Mouse (Mus musculus): ENCODE data around the gene Zfp526. TPM values are rescaled to one million over a fixed set of nuclear protein-coding genes. Genes with fewer than 3 reads are reported as not detected.
"Not testable (repeated sequence)": the region's sequence is repeated elsewhere in the genome, so short reads cannot be mapped to it uniquely, and the experiment has no call there.

Gene Zfp526
- total RNA-seq, 2 experiments from 2014 or later, result 4.9 to 10.0 TPM

DNA sequence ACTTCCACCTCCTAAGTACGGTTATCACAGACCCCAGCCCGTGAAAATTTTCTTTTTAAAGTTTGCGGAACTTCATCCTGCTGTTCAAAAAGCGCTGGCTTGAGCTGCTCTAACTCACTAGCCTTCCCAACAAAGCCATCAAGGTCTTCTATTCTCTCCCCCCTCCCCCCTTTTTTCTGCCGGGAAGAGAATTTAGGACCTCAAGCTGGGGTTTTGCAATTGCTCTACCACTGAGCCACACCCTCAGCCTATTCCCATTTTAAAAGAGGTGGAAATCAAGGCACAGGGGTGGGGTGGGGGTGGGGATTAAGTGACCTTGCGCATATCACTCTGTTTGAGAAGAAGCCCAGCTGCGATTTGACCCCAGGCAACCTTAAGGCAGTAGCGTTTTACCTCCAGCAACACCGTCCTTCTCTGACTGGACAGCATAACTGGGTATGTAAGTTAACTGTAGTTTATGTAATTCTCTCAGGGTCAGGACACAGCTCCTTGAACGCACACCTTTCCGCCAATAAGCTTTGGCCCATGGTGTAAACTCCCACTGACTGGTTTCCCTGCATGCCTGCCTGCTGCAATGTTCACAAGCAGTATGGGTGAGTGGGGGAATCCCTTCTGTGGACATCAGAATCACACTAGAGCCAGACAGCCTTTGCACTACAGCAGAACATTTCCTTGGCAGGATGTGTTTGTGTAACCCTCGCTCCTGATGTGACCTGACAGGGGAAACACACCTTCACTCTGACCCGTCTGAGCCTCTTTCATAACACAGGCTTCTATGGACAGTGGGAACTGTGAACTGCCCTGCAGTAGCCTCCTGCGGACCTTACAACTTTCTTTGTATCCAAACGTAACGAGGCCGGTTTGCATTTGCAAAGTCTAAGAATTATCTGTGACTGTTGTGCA lies 43.0 kb downstream of the Zfp526 start:
- ATAC-seq (replicated peaks; ENCODE audit: poor library complexity, severe bottlenecking), result no peak

DNA sequence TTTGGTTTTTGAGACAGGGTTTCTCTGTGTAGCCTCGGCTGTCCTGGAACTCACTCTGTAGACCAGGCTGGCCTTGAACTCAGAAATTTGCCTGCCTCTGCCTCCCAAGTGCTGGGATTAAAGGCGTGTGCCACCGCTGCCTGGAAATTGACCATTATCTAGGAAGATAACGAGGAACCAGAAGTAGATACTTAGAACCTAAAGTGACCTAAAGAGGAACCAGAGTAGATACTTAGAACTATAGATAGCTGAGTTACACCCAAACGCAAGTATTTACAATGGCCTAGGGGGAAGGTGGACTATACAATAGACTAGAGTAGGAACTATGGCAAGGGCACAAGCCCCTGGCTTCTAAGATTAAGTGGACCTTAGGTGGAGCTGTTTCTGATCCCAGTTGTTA lies 44.5 kb downstream of the Zfp526 start:
- ATAC-seq (replicated peaks; ENCODE audit: poor library complexity, severe bottlenecking), result not testable (repeated sequence)

DNA sequence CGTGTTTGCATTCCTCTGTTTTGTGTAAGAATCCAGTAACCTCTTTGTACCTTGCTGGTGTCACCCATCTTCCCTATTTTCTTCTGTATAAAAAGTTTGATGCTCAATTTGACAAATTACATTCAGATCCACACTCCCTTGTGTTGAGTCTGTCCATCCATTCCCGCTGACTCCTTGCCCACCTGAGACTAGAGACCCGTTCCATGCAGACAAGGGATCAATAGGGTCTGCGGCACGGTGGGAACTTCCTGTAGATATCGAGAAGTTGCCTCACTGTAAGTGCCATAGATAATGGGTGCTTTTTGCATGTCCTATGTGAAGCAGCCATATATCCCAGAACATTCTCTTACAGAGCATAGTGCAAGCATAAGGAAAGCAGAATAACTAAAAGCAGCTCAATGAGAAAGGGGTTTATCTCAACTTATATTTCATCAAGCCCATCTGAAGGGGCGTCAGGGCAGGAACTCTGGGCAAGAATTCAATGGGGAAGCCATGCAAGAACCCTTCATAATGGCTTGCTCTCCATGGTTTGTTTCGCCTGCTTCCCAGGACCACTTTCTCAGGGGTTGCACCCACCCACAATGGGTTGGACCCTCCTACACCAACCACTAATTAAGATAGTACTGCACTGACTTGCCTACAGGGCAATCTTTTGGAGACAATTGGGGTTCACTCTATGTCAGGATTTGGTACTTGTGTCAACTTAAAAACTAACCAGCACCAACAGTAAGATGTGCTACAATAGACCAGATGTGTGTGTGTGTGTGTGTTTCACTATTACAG lies 45.1 kb downstream of the Zfp526 start:
- ATAC-seq (replicated peaks; ENCODE audit: poor library complexity, severe bottlenecking), result no peak

DNA sequence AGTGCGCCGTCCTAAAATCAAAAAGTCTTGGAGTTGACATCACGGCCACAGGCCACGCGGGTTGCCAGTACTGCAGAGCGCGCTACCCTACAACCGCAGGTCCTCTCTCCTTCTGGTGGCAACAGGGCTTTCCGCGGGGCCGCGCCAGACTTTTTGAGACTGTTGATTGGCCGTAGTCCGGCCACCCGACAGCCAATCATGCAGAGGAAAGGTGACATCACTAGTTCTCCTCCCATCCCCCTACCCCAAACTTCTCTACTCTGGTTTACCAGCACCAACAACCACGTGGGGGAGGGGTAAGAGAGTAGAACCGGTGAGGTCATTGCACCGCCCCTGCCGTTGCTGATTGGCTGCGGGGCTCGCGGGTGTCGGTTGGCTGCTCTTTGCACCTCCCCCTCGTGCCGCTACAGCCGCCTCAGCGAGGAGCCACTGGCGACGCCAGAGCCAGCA lies 46.1 kb downstream of the Zfp526 start, which contains the start of gene Cic:
Gene Cic, plus strand, starts transcription at position 404 of the 450 bp plus-strand sequence.
- peak; percentile 69 for ATAC-seq (replicated peaks; ENCODE audit: poor library complexity, severe bottlenecking)

DNA sequence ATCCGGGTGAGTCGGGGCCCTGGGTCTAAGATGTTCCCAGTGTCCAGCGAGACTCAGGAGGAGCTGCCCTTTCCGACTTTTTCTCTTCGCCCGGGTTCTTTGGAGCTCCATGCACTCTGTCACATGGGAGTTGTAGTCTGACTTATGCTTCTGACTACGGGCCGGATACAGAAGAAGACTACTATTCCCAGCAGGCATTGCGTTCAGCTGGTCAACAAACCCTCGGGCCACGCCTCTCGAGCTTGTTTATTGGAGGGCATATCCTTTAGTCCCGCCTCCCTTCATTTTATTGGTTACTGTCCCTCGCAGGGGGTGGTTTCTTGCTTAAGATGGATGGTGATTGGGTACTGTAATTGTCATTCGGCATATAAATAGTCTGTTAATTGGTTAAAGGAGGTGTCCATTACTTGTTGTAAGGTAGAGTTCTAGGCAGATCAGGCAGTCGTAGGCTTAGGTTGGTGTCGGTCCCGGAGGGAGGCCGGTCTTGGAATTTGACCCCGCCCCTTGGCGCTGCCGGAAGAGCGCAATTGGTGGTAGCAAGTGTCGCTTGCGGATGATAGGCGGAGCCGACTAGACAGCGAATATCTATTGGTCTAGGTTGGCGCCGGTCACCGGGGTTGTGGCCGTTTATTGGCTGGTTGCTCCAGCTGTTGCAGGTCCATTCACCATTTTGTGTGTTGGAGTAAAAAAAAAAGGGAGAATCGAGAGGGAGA lies 46.7 kb downstream of the Zfp526 start:
- ATAC-seq (replicated peaks; ENCODE audit: poor library complexity, severe bottlenecking), result peak; percentile 65

DNA sequence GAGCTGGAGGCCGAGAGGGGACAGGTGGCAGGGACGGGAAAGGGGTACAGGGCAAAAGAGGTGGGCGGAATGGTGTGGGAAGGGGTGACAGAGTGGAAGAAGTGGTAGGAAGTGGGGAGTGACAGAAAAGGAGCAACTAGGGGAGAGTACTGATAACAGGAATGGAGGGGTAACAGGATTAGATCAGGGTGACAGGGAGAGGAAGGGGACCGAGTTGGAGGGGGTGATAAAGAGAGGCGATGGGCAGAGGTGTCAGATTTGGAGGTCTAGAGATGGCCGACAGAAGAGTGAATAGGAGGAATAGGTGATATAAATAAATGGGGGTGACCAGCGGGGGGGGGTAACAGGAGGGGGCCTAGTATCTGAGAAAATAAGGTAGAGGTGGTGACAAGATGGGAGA lies 47.4 kb downstream of the Zfp526 start:
- ATAC-seq (replicated peaks; ENCODE audit: poor library complexity, severe bottlenecking), result no peak

DNA sequence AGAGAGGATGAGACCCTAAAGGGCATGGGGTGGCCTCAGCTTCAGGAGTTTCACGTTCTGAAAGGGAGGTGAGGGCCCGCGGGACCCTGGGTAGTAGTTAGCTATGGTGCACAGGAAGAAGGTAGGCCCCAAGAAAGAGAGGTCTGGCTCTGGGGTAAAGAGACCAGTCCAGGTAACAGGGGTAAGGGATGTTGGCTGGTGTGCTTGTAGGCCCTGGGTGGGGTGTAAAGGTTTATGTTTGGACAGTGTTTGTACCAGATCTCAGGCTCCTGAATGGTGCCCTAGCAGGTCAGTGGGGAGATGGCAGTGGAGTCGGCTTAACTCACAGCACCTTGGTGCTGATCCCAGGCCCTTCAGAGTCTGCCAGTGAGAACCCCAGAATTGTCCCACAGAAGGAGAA lies 47.8 kb downstream of the Zfp526 start:
- ATAC-seq (replicated peaks; ENCODE audit: poor library complexity, severe bottlenecking), result no peak

DNA sequence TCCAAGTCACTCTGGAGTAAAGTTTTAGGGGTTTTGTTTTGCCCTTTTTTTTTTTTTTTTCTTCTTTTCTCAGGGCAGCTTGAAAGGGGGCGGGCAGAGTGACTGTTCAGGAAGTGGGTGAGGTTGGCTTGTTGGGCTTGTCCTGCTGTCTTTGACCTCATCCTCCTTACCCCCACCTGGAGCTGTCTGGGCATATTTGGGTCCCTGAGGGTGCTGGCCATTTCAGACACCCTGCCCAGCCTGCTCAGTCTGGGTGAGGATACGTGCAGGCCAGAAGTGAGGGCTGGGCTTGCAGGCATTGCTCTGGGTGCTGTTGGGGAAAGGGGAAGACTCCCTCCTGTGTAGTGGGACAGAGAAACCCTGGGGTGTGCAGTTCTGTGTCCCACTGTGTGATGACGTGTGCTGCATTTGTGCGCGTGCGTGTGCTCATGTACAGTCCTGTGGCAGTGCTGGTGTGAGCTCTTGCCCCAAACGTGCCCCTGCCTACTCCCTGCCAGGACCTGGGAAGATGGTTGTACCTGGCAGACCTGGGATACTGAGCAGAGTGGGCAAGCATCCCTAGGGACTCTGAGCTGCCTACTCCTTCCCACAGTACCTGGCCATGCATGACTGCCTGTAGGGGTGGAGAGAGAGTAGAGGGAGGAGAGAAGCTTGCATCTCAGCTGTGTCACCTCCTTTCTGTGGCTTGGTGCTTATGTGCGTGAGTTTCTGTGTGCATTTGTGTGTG lies 48.5 kb downstream of the Zfp526 start:
- peak; percentile 5 for ATAC-seq (replicated peaks; ENCODE audit: poor library complexity, severe bottlenecking)

DNA sequence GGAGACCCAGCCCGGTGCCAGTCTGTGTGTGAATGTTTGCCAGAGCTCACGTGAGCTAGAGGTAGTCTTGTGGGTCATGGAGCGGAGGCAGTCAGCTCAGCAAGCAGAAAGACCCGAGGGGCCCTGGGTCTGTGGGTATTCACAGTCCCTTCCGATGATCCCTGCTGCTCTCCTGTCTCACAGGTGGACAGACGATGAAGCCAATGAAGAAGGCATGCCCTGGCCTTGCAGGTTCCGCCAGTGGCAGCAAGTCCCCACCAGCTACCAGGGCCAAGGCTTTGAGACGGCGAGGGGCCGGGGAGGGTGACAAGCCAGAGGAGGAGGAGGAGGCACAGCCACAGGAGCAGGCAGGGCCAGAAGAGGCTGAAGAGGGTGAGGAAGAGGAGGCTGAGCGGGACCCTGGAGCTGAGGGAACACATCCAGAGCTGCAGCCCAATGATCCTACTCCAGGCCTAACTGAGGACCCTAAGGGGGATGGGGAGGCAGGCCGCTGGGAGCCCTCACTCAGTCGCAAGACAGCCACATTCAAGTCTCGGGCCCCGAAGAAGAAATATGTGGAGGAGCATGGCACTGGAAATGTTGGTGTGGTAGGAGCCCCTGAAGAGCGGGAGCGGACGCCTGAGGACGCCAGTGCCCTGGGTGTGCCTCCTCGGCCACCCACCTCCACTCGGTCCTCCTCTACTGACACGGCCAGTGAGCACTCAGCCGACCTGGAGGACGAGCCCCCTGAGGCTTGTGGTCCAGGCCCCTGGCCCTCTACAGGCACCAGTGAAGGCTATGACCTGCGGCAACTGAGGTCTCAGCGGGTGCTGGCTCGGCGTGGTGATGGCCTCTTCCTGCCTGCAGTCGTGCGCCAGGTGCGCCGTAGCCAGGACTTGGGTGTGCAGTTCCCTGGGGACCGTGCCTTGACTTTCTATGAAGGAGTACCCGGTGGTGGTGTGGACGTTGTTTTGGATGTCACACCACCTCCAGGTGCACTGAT lies 49.7 kb downstream of the Zfp526 start:
- ATAC-seq (replicated peaks; ENCODE audit: poor library complexity, severe bottlenecking), result no peak

DNA sequence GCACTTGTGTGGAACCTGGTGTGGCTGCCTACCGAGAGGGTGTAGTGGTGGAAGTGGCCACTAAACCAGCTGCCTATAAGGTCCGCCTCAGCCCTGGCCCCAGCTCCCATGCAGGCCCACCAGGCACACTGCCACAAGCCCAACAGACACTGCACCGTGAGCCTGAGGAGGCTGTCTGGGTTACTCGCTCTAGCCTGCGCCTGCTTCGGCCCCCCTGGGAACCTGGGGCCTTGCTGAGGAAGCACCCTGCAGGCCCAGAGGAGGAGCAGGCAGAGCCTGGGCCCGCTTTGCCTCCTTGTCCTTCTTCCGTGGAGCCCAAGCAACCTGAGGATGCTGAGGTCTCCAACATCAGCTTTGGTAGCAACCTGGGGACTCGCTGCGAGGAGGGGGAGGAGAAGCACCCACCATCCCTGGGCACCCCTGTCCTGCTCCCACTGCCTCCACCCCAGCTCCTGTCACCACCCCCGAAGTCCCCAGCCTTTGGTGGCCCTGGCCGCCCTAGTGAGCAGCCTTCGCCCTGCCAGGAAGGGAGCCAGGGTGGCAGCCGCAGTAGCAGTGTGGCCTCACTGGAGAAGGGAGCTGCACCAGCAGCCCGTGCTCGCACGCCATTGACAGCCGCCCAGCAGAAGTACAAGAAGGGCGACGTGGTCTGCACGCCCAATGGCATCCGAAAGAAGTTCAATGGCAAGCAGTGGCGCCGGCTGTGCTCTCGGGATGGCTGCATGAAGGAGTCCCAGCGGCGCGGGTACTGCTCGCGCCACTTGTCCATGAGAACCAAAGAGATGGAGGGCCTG lies 50.6 kb downstream of the Zfp526 start:
- ATAC-seq (replicated peaks; ENCODE audit: poor library complexity, severe bottlenecking), result no peak

DNA sequence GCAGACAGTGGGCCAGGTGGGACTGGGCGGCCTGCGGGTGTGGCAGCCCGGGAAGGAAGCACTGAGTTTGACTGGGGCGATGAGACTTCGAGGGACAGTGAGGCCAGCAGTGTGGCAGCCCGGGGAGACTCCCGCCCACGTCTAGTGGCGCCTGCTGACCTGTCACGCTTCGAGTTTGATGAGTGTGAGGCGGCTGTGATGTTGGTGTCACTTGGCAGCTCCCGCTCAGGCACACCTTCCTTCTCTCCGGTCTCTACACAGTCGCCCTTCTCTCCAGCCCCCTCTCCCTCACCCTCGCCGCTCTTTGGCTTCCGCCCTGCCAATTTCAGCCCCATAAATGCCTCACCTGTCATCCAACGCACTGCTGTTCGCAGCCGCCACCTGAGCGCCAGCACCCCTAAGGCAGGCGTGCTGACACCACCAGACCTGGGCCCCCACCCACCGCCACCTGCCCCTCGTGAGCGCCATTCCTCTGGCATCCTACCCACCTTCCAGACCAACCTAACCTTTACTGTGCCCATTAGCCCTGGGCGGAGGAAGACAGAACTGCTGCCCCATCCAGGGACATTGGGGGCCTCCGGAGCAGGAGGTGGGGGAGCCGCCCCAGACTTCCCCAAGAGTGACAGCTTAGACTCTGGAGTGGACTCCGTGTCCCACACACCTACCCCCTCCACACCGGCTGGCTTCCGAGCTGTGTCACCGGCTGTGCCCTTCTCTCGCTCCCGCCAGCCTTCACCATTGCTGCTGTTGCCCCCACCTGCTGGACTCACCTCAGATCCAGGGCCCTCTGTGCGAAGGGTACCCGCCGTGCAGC lies 51.4 kb downstream of the Zfp526 start:
- no peak for ATAC-seq (replicated peaks; ENCODE audit: poor library complexity, severe bottlenecking)

DNA sequence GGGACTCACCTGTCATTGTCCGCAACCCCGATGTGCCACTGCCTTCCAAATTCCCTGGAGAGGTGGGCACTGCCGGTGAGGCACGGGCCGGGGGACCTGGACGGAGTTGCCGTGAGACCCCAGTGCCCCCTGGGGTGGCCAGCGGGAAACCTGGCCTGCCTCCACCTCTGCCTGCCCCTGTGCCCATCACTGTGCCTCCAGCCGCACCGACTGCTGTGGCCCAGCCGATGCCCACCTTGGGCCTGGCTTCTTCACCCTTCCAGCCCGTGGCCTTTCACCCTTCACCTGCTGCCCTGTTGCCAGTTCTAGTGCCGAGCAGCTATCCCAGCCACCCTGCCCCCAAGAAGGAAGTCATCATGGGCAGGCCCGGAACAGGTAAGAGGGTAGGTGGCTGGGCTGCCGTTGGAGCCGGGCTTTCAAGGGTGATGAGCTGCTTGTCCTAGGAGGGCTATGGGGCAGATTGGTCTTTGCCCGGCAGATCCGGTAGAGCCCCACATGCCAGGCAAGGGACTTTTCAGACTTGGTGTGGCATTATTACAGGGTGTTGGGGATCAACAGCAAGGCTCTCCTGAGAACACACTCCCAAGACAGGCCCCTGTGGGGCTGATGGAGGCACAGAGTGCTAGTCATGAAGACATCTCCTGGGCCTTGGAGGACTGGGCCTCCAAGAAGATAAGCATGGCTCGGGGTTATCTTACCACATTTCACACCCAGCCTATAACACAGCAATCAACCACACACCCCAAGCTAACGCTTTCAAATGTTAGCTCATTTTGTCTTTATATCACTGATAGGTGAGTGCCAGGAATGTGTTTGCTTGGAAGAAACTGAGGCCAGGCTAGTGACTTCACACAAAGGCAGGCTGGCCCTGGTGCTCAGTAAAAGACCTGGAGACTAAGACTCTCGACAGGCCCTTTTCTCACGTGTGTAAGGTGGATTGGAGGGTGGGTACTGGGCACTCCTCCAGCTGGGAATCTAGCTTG lies 52.3 kb downstream of the Zfp526 start:
- ATAC-seq (replicated peaks; ENCODE audit: poor library complexity, severe bottlenecking), result no peak

DNA sequence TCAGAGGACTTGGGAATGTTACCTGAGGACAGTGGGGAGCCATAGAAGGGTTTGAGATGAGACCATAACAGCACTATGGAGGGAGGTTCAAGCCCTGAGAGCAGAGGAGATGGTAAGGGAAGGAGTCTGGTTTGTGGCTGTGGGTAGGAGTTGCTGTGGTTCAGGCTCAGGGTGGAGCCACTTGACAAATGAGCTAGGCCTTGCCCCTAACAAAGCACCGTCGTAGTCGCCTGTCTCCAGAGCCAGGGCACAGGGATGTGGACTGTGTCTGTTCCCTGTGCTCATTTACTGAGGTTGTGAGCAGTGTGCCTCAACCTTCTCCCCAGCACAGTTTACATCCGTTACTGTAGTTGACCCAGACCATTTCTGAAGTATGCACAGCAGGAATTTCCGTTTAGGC lies 53.3 kb downstream of the Zfp526 start:
- no peak for ATAC-seq (replicated peaks; ENCODE audit: poor library complexity, severe bottlenecking)

DNA sequence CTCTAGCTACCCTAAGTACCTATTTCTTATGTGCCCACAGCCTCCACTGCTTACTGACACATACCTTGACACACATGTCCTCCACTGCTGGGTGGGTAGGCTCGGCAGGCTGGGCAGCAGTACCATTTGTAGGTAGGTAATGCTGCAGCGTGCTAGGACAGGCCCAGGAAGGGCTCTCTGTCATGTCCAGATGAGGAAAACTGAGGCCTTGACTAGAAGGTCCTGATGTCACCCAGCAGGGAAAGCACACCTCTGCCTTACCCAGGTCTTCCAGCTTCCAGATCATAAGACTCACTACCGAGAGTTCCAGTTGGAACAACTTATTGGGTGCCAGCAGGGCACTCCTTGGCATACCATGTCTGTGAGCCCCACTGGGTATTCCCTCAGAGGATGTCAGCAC lies 53.8 kb downstream of the Zfp526 start:
- ATAC-seq (replicated peaks; ENCODE audit: poor library complexity, severe bottlenecking), result no peak

DNA sequence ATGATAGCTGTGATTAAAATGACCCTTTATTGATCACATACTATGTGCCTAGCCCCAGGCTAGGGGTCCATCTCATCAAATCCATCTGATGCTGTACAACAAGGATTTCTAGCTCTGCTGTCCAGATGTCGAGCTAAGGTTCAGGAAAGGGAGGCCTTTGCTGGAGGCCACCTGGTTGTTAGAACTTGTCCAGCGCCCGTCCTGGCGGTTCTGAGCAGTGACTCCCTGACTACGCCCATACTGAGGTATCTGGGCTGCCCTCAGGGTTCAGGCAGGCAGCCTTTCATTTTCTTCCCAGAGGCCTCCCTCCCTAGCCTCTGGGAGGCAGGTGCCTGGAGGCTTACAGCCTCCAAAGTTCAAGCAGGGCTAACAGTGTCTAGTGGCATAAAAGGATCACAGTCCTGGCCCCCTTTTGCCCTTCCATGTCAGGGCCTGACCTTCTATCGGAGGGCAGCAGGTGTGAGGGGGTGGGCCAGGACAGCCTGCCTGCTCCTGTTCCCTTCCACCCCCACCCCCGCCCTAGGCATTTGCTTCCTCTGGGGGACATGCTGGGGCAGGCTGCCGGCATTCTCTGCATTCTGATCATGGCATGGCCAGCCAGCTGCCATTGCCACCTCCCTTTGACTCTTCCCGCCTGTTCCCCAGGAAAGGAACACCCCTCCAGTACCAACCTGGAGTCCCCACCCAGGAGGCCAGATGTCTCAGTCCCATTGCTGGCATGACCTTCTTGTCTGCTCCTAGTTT lies 54.5 kb downstream of the Zfp526 start:
- no peak for ATAC-seq (replicated peaks; ENCODE audit: poor library complexity, severe bottlenecking)

Measured in granulocyte monocyte progenitor cell, adult 5-6 weeks (primary cell).